26 mouse cellular contexts compared by ENCODE assay signal in genomic region chr2:69134186-69134585, GRCm38 (mm10). TPM values are rescaled to one million over a fixed set of nuclear protein-coding genes. Genes with fewer than 3 reads are reported as not detected.
DNase-seq lines count a peak whose midpoint lies in the region; ATAC-seq and TF ChIP-seq lines count a peak whose summit lies in the region.
"Had no signal": no experiment of that assay in that cellular context is flagged by ENCODE, and none has a peak within 500 bp of the region (broad histone marks: within the 10 kb centered on the region; RNA-seq: fewer than 3 reads in every experiment).

No protein-coding gene starts in this region.

- ATAC-seq in kidney, embryonic 15.5 days (replicated peaks; ENCODE audit: low FRiP score): no peak
- no peak for ATAC-seq in intestine, embryonic 14.5 days (replicated peaks; ENCODE audit: low FRiP score, low TSS enrichment, low read depth)
- ATAC-seq in intestine, embryonic 16.5 days: peak; percentile 6; the same call in 1 of the 2 replicates
- ATAC-seq: activated CD4-positive, CD25-positive, alpha-beta regulatory T cell, adult 4 months; CD4-positive, CD25-positive, alpha-beta regulatory T cell, adult 4 months; forebrain, embryonic 13.5 days; forebrain, embryonic 16.5 days; hindbrain, postnatal 0 days; inflammation-experienced regulatory T-cells, adult 6 months had no signal

- no peaks in the 10 kb centered on the region for H3K9me3 ChIP-seq in kidney, embryonic 15.5 days (replicated peaks)
- no peaks in the 10 kb centered on the region for H3K9me3 ChIP-seq in intestine, embryonic 14.5 days (ENCODE audit: control insufficient read depth, low read length)
- H3K9me3 ChIP-seq in intestine, embryonic 16.5 days (ENCODE audit: control insufficient read depth, low read length): no peaks in the 10 kb centered on the region
- H3K9me3 ChIP-seq: forebrain, embryonic 10.5 days; forebrain, embryonic 13.5 days; heart, embryonic 13.5 days had no signal

- TF ChIP-seq POLR2A in small intestine, adult 2 months (IDR thresholded peaks at IDR 0.05; ENCODE audit: low read depth, low read length): no peak

- no peak for TF ChIP-seq CTCF in small intestine, adult 2 months (IDR thresholded peaks at IDR 0.05; ENCODE audit: extremely low read depth, insufficient read length, insufficient replicate concordance, low read depth, low read length)

- H3K27ac ChIP-seq in kidney, embryonic 15.5 days: peak overlapping the region; percentile 56; the same call in 1 of the 2 replicates
- H3K27ac ChIP-seq in intestine, embryonic 14.5 days (ENCODE audit: low read depth): no peak overlapping the region
- peak overlapping the region; percentile 68 for H3K27ac ChIP-seq in intestine, embryonic 16.5 days (ENCODE audit: low read length)
- peak overlapping the region; percentile 68; the same call in 1 of the 2 replicates for H3K27ac ChIP-seq in small intestine, adult 2 months (ENCODE audit: insufficient read depth, low read depth, low read length)
- H3K27ac ChIP-seq: forebrain, embryonic 10.5 days; forebrain, embryonic 13.5 days; gastrocnemius, adult 2 months; heart, embryonic 13.5 days; hindbrain, embryonic 14.5 days; hindbrain, postnatal 0 days had no signal

- 62% methylated on average over 1 of the region's 1 CpGs for WGBS in kidney, embryonic 15.5 days
- 56% methylated on average over 1 of the region's 1 CpGs for WGBS in intestine, embryonic 14.5 days
- 61% methylated on average over 1 of the region's 1 CpGs for WGBS in intestine, embryonic 16.5 days
- WGBS in small intestine, adult 2 months: 84% methylated on average over 1 of the region's 1 CpGs

- no peak overlapping the region for H3K4me2 ChIP-seq in kidney, embryonic 15.5 days
- no peak overlapping the region for H3K4me2 ChIP-seq in intestine, embryonic 14.5 days (ENCODE audit: low read length)
- no peak overlapping the region for H3K4me2 ChIP-seq in intestine, embryonic 16.5 days (ENCODE audit: low read depth, low read length)
- H3K4me2 ChIP-seq: forebrain, embryonic 13.5 days; heart, embryonic 13.5 days; hindbrain, embryonic 14.5 days had no signal

- no peaks in the 10 kb centered on the region for H3K27me3 ChIP-seq in kidney, embryonic 15.5 days
- H3K27me3 ChIP-seq in intestine, embryonic 14.5 days (replicated peaks; ENCODE audit: control insufficient read depth, insufficient read depth, low read length): no peaks in the 10 kb centered on the region
- no peaks in the 10 kb centered on the region for H3K27me3 ChIP-seq in intestine, embryonic 16.5 days (replicated peaks; ENCODE audit: control insufficient read depth, insufficient read depth, low read length)
- no peaks in the 10 kb centered on the region for H3K27me3 ChIP-seq in small intestine, adult 2 months (ENCODE audit: control insufficient read depth, insufficient read depth, low read length)
- H3K27me3 ChIP-seq: forebrain, embryonic 13.5 days; heart, embryonic 13.5 days had no signal

- H3K4me1 ChIP-seq in kidney, embryonic 15.5 days: peaks cover 54% of the 10 kb centered on the region
- peaks cover 12% of the 10 kb centered on the region for H3K4me1 ChIP-seq in intestine, embryonic 14.5 days (replicated peaks; ENCODE audit: control insufficient read depth, insufficient read depth, low read length)
- peaks cover 9% of the 10 kb centered on the region for H3K4me1 ChIP-seq in intestine, embryonic 16.5 days (ENCODE audit: control insufficient read depth, insufficient read depth, low read length)
- H3K4me1 ChIP-seq in small intestine, adult 2 months (ENCODE audit: control insufficient read depth, insufficient read depth, insufficient read length, low read length): peaks cover 22% of the 10 kb centered on the region

- H3K4me3 ChIP-seq in kidney, embryonic 15.5 days (replicated peaks): no peak overlapping the region
- no peak overlapping the region for H3K4me3 ChIP-seq in intestine, embryonic 14.5 days (ENCODE audit: low read depth, low read length)
- no peak overlapping the region for H3K4me3 ChIP-seq in intestine, embryonic 16.5 days (ENCODE audit: low read length)
- no peak overlapping the region for H3K4me3 ChIP-seq in small intestine, adult 2 months (ENCODE audit: low read depth, low read length)
- H3K4me3 ChIP-seq: forebrain, embryonic 10.5 days; forebrain, embryonic 13.5 days; gastrocnemius, adult 2 months; heart, embryonic 13.5 days had no signal

- H3K9ac ChIP-seq in kidney, embryonic 15.5 days: no peak overlapping the region
- no peak overlapping the region for H3K9ac ChIP-seq in intestine, embryonic 14.5 days (ENCODE audit: low read length)
- H3K9ac ChIP-seq in intestine, embryonic 16.5 days (ENCODE audit: low read depth, low read length): no peak overlapping the region
- H3K9ac ChIP-seq: forebrain, embryonic 13.5 days; heart, embryonic 13.5 days; hindbrain, embryonic 14.5 days had no signal

- no peaks in the 10 kb centered on the region for H3K36me3 ChIP-seq in kidney, embryonic 15.5 days
- no peaks in the 10 kb centered on the region for H3K36me3 ChIP-seq in intestine, embryonic 14.5 days (ENCODE audit: control insufficient read depth, insufficient read depth, low read length)
- no peaks in the 10 kb centered on the region for H3K36me3 ChIP-seq in intestine, embryonic 16.5 days (ENCODE audit: control insufficient read depth, insufficient read depth, low read length)
- H3K36me3 ChIP-seq in small intestine, adult 2 months (ENCODE audit: control insufficient read depth, insufficient read depth, low read length): no peaks in the 10 kb centered on the region
- H3K36me3 ChIP-seq: forebrain, embryonic 10.5 days; heart, embryonic 13.5 days had no signal

- DNase-seq in kidney, adult 9 months: no peak
- peak; percentile 60 for DNase-seq in intestine, embryonic 14.5 days (ENCODE audit: low spot score)
- no peak for DNase-seq in spleen, adult 18-20 months
- no peak for DNase-seq in layer of hippocampus, postnatal 10 days (ENCODE audit: low spot score in 2 of 2)
- DNase-seq: adrenal gland, adult 8-10 months; adrenal gland, postnatal 25 days; cerebellum, adult 11-12 months; cerebellum, adult 8-10 months; cerebellum, postnatal 14 days; gastrocnemius, adult 2 months; gastrocnemius, postnatal 14 days; heart, postnatal 14 days; heart, postnatal 4 days had no signal

RNA-seq across cellular contexts. Expression of gene Nostrin, which starts 1.4 kb away (rescaled TPM):
- polyA plus RNA-seq in kidney, embryonic 15.5 days (2015; fragmentation: Nextera tagmentation; extraction: Ambion mirVana): 6.4 and 7.5 TPM in 2 replicates
- 17.9 and 18.9 TPM in 2 replicates for polyA plus RNA-seq in intestine, embryonic 14.5 days (2014; fragmentation: Nextera tagmentation; extraction: Ambion mirVana)
- 31.7 and 32.3 TPM in 2 replicates for polyA plus RNA-seq in intestine, embryonic 16.5 days (2015; fragmentation: Nextera tagmentation; extraction: Ambion mirVana)
- polyA plus RNA-seq in small intestine, adult 2 months (2012; rRNA removed): 1.9 and 6.3 TPM in 2 replicates
- total RNA-seq in layer of hippocampus, postnatal 10 days (2021): 1 to 10 TPM; 4.0 to 5.0 TPM
- total RNA-seq: MEL had no signal
